Mouse (Mus musculus): ENCODE results near the gene Fam173a. TPM values are rescaled to one million over a fixed set of nuclear protein-coding genes. Genes with fewer than 3 reads are reported as not detected.

The Fam173a gene
- 10 to 100 TPM; 83.0 to 89.3 TPM for total RNA-seq (2021)
- long read RNA-seq, experiment 1, transcript Fam173a-205 (3 exons, 1,886 nt), result minor isoform, 13 of 48 reads
- long read RNA-seq, experiment 1, transcript Fam173a-202 (4 exons, 1,267 nt), result minor isoform, 7 of 48 reads
- long read RNA-seq, experiment 1, transcript Fam173a-201 (5 exons, 1,321 nt), result major isoform, 22 of 48 reads
- long read RNA-seq, experiment 1, partial matches to known transcripts, result 3 of 48 reads
- long read RNA-seq, experiment 1, other reads (novel, unspliced or antisense), result 2 of 48 reads
- long read RNA-seq, experiment 2, transcript Fam173a-201 (5 exons, 1,321 nt), result major isoform, 37 of 68 reads
- long read RNA-seq, experiment 2, transcript Fam173a-202 (4 exons, 1,267 nt), result minor isoform, 9 of 68 reads
- long read RNA-seq, experiment 2, transcript Fam173a-205 (3 exons, 1,886 nt), result minor isoform, 21 of 68 reads
- long read RNA-seq, experiment 2, partial matches to known transcripts, result 0 of 68 reads
- long read RNA-seq, experiment 2, other reads (novel, unspliced or antisense), result 0 of 68 reads

GRCm38 (mm10) chr17:25792615-25793014, at the start of gene Fam173a:
TSS of gene Fam173a (minus strand) at chr17:25792901.
- Histone ChIP-seq H3K27ac (peak within 1 kb of the TSS; percentile 95), H3K4me3 (peak within 1 kb of the TSS; percentile 88)
- DNase-seq (ENCODE audit: low spot score in 2 of 2), result peak in 1 of 2 experiments; percentile 62
- TF ChIP-seq CTCF (conservative IDR thresholded peaks at IDR 0.05), result no peak

DNA sequence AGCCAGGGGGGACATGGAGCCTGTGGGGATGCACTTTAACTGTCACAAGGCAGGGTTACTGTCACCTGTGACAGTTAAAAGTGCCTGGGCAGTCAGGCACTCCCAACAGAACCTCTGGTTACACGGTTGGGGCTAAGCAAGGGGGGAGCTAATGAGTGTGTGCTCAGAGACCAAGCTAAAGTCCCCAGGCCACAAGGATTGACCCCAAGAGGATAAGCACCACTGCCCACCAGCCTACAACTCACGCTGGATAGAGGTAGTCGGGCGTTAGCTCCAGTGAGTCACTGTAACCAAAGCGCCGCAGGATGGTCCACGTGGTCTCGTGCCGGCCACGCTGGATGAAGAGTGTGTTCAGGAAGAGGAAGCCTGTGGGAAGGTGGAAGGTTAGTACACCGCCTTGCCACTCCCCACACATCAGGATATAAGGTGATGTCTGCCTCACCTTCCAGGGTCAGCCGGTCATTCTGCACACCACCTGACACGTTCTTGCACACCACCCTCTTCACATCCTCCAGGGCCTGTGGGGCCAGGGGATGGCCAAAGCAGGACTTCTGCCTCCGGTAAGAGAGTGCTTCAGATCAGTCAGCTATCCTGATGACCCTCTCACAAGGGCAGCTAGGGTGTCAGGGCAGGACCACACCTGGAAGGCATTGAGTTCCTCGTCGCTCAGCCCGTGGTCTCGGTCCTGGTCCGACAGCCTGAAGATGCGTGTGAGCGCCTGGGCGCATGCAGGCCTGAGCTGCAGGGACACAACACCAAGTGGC, 48.6 kb upstream of the Fam173a start, which contains the start of gene Gm20683:
Gene Gm20683 (minus strand): TSS at position 647 of the 764 bp plus-strand sequence.
- TF ChIP-seq CTCF (conservative IDR thresholded peaks at IDR 0.05), result no peak
- DNase-seq (ENCODE audit: low spot score in 2 of 2), result no peak
- no peak within 1 kb of the TSS for H3K27ac ChIP-seq
- no peak within 1 kb of the TSS for H3K4me3 ChIP-seq

GRCm38 (mm10) chr17:25840519-25840918, 47.8 kb upstream of the Fam173a start:
- Histone ChIP-seq H3K4me3 (no peak overlapping the region), H3K27ac (no peak overlapping the region)
- TF ChIP-seq CTCF (conservative IDR thresholded peaks at IDR 0.05), result no peak
- no peak for DNase-seq (ENCODE audit: low spot score in 2 of 2)

GRCm38 (mm10) chr17:25839455-25840235, 46.9 kb upstream of the Fam173a start:
- no peak for TF ChIP-seq CTCF (conservative IDR thresholded peaks at IDR 0.05)
- no peak for DNase-seq (ENCODE audit: low spot score in 2 of 2)
- no peak overlapping the region for H3K4me3 ChIP-seq
- H3K27ac ChIP-seq, result peak overlapping the region; percentile 14; the same call in 1 of the 2 replicates

- H3K27ac ChIP-seq, result peak overlapping the region; percentile 14; the same call in 1 of the 2 replicates
- TF ChIP-seq CTCF (conservative IDR thresholded peaks at IDR 0.05), result no peak
- H3K4me3 ChIP-seq, result no peak overlapping the region
- no peak for DNase-seq (ENCODE audit: low spot score in 2 of 2)
These were observed 46.2 kb upstream of the Fam173a start for GRCm38 (mm10) chr17:25838904-25839303.

- peak overlapping the region; percentile 99 for H3K27ac ChIP-seq
- no peak for TF ChIP-seq CTCF (conservative IDR thresholded peaks at IDR 0.05)
- H3K4me3 ChIP-seq, result no peak overlapping the region; the same call in 1 of the 2 replicates
- no peak for DNase-seq (ENCODE audit: low spot score in 2 of 2)
These were observed 44.8 kb upstream of the Fam173a start for GRCm38 (mm10) chr17:25837533-25837932.

DNA sequence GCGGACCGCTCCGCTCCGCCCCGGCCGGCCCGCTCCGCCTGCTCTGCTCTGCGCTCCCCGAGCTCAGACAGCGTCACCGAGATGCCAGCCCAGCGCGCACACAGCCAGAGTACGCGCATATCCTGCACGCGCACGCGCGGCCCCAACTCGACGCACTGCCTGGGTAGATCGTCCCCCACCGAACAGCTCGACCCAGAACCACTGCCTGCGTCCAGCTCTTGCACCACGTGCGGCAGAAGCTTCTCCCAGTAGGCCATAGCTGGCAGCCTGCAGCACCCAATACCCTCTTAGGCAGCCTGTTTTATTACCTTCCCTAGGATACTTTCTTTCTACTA, 44.3 kb upstream of the Fam173a start, which contains the start of gene Rhbdl1:
Gene Rhbdl1 (minus strand): TSS at position 220 of the 335 bp plus-strand sequence.
- DNase-seq (ENCODE audit: low spot score in 2 of 2), result peak; percentile 87 to 88
- no peak for TF ChIP-seq CTCF (conservative IDR thresholded peaks at IDR 0.05)
- peak within 1 kb of the TSS; percentile 72 for H3K4me3 ChIP-seq
- peak within 1 kb of the TSS; percentile 99 for H3K27ac ChIP-seq

DNA sequence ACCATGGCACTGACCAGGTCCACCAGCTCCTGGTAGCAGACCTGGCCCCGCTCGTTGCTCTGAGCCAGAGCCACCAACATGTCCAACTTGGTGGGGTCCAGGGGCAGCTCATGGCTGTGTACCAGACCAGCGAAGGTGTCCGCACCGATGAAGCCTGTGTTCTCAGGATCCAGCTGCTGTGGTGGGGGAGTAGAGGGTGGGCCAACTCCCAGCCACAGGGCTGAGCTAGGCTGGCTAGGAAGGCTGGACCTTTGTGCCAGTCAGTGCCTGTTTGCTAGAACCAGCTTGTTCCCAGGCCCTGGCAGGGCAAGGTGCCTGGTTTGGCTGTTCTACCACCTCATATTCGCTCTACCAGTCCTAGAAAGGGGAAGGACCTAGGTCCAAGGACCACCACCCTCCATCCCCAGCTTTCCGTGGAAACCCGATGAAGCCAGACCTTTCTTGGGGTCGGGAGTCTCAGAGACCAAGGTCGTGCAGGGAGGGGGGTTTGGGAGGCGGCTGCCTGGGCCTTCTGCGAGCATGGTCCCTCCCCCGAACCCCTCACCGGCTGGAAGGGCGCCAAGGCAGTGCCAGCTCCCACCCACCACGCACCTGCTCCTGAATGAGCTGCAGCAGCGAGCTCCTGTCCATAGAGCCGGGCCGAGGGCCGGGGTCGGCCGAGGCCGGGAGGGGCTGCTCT, 43.8 kb upstream of the Fam173a start:
- no peak for TF ChIP-seq CTCF (conservative IDR thresholded peaks at IDR 0.05)
- Histone ChIP-seq H3K27ac (peak overlapping the region; percentile 99), H3K4me3 (peak overlapping the region; percentile 72)
- no peak for DNase-seq (ENCODE audit: low spot score in 2 of 2)

DNA sequence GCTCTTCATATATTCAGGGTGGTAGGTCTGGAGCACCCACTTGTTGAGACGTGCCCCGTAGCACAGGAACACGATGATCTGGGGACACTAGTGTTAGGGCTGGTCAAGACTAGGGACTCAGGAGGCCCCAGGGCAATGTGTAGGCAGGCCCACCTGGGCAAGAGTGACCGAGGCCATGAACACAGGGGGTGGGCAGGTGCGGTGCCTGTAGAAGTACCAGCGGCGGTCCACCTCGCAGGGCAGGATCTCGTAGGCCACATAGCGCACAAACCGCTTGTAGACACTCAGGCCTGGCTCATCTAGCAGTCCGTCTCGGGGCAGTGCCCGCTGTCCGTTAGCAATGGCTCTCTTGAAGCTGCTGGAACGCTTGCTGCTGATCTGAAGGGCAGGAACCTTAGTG, 43.1 kb upstream of the Fam173a start:
- H3K4me3 ChIP-seq, result peak overlapping the region; percentile 72
- peak overlapping the region; percentile 99 for H3K27ac ChIP-seq
- TF ChIP-seq CTCF (conservative IDR thresholded peaks at IDR 0.05), result no peak
- DNase-seq (ENCODE audit: low spot score in 2 of 2), result no peak

GRCm38 (mm10) chr17:25835301-25835700, 42.6 kb upstream of the Fam173a start:
- DNase-seq (ENCODE audit: low spot score in 2 of 2), result no peak
- H3K27ac ChIP-seq, result peak overlapping the region; percentile 99
- H3K4me3 ChIP-seq, result no peak overlapping the region; the same call in 1 of the 2 replicates
- TF ChIP-seq CTCF (conservative IDR thresholded peaks at IDR 0.05), result no peak

DNA sequence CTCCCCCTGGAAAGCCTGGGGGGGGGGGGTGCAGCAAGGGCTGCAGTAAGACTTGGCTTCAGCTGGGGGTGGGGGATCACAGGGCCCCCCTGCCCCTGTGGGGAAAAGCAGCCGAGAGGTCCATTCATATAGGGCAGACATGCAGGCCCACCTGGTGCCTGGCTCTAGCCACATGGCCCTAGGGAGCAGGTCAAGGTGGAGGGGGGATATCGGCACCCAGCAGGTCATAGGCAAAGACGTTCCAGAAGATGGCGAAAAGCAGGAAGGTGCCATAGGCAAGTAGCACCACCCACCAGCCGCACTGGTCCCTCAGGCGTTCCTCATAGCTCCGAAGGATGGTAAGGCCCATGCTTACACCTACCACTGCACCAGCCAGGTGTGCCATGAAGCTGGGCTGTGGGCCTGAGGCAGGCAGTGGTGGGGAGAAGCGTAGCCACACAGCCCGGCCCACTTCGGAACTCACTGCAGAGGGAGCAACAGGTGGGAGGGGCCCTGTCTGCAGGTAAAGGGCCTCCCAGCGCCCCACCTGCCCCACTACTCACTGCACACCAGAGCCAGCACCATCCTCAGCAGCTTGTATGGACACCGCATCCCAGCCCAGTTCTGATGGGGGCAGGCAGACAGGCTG, 42.0 kb upstream of the Fam173a start:
- Histone ChIP-seq H3K4me3 (peak overlapping the region; percentile 87), H3K27ac (peak overlapping the region; percentile 99)
- DNase-seq (ENCODE audit: low spot score in 2 of 2), result no peak
- TF ChIP-seq CTCF (conservative IDR thresholded peaks at IDR 0.05), result no peak
